Mouse (Mus musculus) sigmoid colon, adult 10 weeks (tissue): Measurements from ENCODE around the gene Slamf9. TPM values are rescaled to one million over a fixed set of nuclear protein-coding genes. Genes with fewer than 3 reads are reported as not detected.

Experiments
- polyA plus RNA-seq: library from polyadenylated mRNA; stranded (reverse); fragments of 350-450 nt; fragmentation: Illumina TruSeq; extraction: RNeasy Lipid Tissue Mini Kit (QIAGEN cat#74804); gene quantifications from one replicate; pipeline ENCODE4 v1.2.3, GENCODE M21; 2014; ENCODE audit warnings: low read depth, low replicate concordance

Gene Slamf9
- 1.1 TPM for polyA plus RNA-seq

DNA sequence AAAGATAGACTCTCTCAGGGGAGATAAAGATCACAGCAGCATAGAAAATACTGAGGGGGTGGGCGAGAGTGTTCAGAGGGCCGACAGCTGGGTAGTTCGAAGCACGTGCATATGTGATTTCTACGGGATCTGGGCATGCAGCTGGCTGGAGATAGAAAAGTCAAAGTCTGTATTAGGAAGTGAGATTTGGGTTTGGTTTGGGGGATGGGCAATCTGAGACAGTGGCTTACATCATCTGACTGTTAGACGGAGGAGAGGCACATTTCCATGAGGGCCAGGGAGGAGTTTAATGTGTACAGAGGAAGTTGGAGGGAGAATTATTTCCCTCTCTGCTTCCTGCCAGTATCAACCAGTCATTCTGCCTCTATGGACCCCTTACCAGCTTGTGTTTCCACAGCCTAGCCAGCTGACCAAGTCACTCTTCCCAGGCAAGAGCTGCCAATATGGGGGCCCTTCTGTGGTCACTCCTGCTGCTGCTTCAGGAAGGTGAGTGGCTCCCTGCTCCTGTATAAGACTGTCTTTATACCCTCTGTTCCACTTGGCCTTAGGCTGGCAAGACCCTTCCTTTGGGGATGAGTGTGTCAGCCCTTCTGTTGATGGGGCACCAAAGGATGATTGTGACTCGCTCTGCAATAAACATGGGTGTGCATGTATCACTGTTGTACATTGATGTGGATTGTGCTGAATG is at the start of gene Slamf9:
Slamf9 (plus strand) TSS at position 305 of the 688 bp plus-strand sequence.

DNA sequence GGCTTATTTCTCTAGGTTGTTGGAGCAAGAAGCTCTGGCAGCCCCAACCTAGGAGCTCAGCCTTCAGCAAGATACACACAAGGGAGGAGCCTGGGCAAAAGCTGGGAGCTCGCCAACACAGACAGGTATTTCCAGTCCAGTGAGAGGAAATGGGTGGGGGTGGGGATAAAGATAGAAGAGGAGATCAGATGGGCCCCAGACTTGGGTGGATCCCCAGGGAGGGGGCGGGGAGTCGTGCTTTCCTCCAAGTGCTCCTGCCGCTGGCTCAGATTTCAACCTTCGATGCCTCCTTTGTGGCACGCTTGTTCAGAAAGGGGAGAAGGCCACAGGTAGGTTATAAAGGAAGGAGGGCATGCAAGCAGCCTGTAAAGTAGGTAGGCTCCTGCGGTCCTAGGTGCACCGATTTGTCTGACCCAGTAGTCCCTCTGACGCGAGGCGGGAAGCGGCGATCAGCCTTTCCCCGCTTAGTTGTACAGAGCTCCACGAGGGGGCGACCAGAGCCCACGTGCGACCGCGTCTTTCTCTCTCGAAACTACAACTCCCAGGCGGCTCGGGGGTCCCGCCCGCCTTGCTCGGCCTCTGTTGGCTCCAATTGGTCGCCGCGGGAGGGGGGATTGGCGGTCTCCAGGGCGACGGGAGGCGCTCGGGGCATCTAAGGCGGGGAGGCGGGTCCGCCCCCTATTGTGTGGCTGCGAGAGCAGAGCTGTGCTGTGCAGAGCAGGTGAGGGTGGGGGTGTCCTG is 6.6 kb downstream of the Slamf9 start, which contains the start of gene Igsf9:
Igsf9 (plus strand) TSS at position 249 of the 741 bp plus-strand sequence.

GRCm38 (mm10) chr1:172499765-172500441 is 24.7 kb downstream of the Slamf9 start, which contains the start of gene Tagln2:
TSS of gene Tagln2 (plus strand) at chr1:172500047.

GRCm38 (mm10) chr1:172520576-172521440 is 45.6 kb downstream of the Slamf9 start, which contains the start of gene Cfap45:
TSS of gene Cfap45 (plus strand) at chr1:172520801.

Other genes with a start within 250 kb of the Slamf9 start
- not detected for gene Atp1a4, start 216.9 kb upstream of the Slamf9 start, polyA plus RNA-seq
- 1.1 TPM for gene Igsf8, start 213.7 kb upstream of the Slamf9 start, polyA plus RNA-seq
- gene Atp1a2, start 177.3 kb upstream of the Slamf9 start, polyA plus RNA-seq, result 4.4 TPM
- not detected for gene Kcnj9, start 146.0 kb upstream of the Slamf9 start, polyA plus RNA-seq
- gene Kcnj10, start 134.1 kb upstream of the Slamf9 start, polyA plus RNA-seq, result 2.6 TPM
- 33.9 TPM for gene Pigm, start 98.8 kb upstream of the Slamf9 start, polyA plus RNA-seq
- 5.1 TPM for gene Igsf9, start 6.4 kb downstream of the Slamf9 start, polyA plus RNA-seq
- gene Tagln2, start 24.7 kb downstream of the Slamf9 start, polyA plus RNA-seq, result 81.6 TPM
- 3.1 TPM for gene Cfap45, start 45.4 kb downstream of the Slamf9 start, polyA plus RNA-seq
- gene Vsig8, start 80.6 kb downstream of the Slamf9 start, polyA plus RNA-seq, result not detected
- gene Slamf8, start 115.2 kb downstream of the Slamf9 start, polyA plus RNA-seq, result 0.63 TPM
- gene Fcrl6, start 127.2 kb downstream of the Slamf9 start, polyA plus RNA-seq, result not detected
- gene Dusp23, start 157.6 kb downstream of the Slamf9 start, polyA plus RNA-seq, result 3.2 TPM
- not detected for gene Crp, start 222.7 kb downstream of the Slamf9 start, polyA plus RNA-seq